Mouse (Mus musculus) ES-Bruce4 (cell line): ENCODE measurements around the gene Srgap3.

Experiments used
- CTCF ChIP-seq: IDR thresholded peaks from one replicate; pipeline ENCODE4 v1.8.1; 2011; ENCODE audit warnings: low read depth, low read length
- POLR2A ChIP-seq: IDR thresholded peaks from one replicate; pipeline ENCODE4 v1.8.1; 2011; ENCODE audit warnings: low read length; ENCODE audit not compliant: insufficient read depth

GRCm38 (mm10) chr6:112898435-112898834 is 48.6 kb downstream of the Srgap3 start:
- no peak for TF ChIP-seq POLR2A
- TF ChIP-seq CTCF, result no peak
